Mouse (Mus musculus): ENCODE results near the gene Wdr64. TPM values are rescaled to one million over a fixed set of nuclear protein-coding genes. Genes with fewer than 3 reads are reported as not detected.

Wdr64 gene
- total RNA-seq, 2 experiments from 2014 or later = not detected

DNA sequence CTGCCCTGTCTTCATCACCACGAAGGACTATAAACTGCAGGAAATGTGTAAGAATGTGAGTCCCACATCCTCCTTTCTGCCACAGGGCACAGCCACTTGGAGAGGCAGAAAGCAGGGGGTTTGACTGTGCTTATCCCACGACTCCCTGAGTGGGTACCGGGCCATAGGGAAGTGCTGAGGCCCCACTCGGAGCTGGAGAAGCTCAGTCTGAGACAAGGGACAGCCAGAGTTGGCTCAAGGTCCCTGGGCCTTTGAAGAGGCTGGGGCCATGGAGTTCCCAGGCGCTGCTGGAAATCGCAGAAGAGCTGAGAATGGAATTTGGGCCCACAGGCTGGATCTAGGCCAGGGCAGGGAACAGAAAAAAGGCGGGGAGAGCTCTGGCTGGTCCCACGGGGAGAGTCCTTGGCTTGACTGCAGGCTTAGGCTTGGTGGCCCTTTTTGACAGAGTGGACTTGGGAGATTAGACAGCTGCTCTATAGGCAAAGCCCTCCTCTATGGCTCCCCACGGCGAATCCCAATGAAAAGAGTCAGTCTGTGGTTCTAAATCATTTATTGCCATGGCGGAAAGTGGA lies 14.0 kb downstream of the Wdr64 start:
- no peak for ATAC-seq (replicated peaks; ENCODE audit: low FRiP score, poor library complexity, severe bottlenecking)

DNA sequence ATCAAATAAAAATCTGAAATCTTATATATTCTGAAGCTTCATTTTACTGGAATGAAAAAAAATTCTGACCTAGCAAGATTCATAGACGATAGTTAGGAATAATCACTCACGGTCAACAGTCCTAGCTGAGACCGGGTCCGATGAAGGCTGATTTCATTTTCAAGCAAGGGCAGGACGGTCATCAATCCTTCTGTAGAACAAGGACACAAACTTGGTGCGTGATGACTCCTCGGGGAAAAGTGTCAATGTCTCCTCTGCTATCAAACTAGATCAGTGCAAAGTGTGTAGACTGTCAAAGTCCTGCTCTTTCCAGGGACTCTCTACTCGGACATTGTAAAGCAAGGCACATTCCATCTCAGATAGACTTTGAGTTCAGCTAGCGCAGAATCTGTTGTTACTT lies 18.4 kb downstream of the Wdr64 start:
- no peak for ATAC-seq (replicated peaks; ENCODE audit: low FRiP score, poor library complexity, severe bottlenecking)

DNA sequence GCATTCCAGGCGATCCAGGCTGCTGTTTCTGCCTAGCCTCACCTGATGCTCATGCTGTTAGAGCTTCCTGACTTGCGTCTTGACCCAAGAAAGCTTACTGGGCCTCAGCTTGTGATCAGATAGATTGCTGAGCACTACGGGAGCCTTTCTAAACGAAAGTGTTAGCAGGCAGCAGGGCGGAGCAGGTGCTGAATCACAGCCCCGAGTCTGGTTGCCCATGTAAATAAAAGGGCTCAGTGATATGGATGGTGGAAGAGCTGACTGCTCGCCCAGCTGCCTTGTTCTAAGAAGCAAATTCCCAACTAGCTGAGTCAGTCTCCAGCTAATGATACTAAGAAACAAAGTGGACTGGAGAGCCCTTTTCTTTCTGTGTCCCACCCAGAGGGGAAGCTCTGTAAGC lies 27.4 kb downstream of the Wdr64 start:
- no peak for ATAC-seq (replicated peaks; ENCODE audit: low FRiP score, poor library complexity, severe bottlenecking)

DNA sequence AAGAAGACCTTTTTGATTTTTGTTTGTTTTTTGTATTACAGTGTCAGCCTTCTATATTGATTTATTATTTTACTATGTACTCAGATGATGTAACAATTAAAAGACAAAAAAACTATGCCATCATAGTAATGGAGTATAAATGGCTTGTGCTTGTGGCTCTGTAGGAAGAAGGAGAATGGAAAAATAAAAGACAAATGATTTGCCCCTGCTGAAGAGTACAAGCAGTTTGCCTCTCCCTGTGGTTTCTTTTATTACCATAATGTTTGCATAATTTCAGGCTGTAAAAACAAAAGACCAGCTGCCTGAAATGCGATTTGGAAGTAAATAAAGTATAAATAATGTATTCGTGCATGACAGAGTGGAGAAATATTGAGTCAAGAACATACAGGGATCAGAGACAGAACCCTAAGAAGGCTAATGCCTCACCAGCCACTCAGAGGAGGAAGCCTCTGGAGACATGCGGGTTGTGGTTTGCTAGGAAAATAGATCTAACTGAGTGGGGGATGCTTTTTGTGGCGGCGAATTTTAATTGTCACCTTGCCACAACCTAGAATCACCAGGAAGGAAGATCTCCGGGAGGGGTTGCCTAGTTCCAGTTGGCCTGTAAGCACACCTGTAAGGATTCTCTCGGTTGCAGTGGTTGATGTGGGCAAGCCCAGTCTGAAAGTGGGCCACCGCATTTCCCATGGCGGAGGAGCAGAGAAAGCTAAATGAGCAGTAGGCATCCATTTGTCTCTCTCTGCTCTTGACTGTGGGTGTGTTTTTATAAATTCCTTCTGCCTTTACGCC lies 56.4 kb downstream of the Wdr64 start:
- ATAC-seq (replicated peaks; ENCODE audit: low FRiP score, poor library complexity, severe bottlenecking) = no peak

DNA sequence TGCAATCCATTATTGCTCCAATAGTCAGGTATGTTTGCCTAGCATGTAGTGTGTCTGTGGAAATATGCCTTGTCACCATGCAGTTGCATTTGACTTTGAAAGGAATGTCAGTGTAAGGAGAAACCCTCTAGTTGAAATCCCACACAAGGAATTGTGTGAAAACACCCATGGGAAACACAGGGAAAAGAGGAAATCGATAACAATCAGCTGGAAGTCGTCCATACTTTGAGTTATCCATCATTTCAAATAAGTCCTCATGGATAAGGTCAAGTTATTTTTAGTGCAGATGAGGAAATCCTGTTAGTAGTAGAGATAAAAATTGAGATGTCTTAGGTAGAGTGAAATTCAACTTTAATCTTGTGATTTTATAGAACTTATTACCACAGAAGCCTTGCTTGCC lies 96.3 kb downstream of the Wdr64 start:
- no peak for ATAC-seq (replicated peaks; ENCODE audit: low FRiP score, poor library complexity, severe bottlenecking)

DNA sequence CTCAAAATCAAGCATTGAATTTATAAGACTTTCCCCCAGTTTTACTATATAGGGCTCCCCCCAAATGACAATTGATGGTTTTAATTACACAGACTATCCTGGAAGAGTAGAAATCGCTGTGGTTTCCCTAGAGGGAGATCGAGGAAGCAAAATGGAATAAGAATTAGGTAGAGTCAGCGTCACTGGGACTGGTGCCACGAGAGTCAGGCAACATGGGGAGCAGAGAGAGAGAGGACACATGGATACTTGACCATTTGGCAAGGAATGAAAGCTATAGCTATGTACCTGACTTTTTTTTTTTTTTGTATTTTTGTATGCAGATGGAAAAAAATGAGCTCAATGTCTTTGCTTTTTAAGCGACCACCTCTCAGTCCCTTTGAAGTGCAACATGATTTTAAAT lies 110.0 kb downstream of the Wdr64 start:
- ATAC-seq (replicated peaks; ENCODE audit: low FRiP score, poor library complexity, severe bottlenecking) = no peak

DNA sequence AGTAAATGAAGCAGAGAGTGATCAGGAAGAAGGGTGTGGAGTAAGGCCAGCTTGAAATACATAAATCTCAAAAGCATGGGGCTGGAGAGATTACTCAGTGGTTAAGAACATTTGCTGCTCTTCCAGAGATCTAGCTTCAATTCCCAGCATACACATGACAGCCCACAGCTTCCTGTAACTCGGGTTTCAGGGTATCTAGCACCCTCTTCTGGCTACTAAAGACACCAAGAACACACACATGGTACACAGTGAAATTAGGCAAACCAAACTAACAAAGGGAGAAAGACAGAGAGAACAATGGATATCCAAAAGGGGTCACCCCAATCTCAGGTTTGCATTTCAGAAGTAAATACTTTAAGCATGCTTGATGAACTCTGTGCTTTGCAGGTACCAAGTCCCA lies 113.2 kb downstream of the Wdr64 start:
- no peak for ATAC-seq (replicated peaks; ENCODE audit: low FRiP score, poor library complexity, severe bottlenecking)

DNA sequence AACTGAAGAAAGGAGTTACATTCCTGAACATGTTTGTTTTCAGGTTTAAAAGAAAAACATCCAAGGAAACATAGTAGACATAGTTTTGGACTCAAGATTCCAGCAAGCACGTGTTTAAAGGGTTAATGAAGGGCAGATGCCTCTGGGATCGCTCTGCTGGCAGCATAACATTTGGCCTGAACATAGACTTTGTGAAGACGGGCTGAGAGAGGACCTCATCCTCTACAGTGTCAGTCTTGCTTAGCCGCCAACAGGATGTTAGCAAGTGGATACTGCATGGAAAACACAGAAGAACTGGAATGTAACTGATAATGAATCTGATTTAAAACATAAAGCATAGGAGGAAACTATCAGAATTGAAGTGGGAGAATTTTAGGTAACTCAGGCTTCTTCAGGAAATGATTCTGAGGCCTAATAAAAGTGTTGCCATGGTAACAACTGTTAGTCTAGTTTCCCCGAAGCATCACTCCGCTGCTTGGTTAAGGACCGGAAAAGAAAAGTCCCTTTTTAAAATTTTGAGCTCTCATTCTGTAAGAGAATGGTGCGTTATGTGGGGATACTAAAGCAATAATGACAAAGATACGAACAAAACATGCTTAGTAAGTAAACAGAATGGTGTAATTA lies 125.5 kb downstream of the Wdr64 start:
- ATAC-seq (replicated peaks; ENCODE audit: low FRiP score, poor library complexity, severe bottlenecking) = no peak

DNA sequence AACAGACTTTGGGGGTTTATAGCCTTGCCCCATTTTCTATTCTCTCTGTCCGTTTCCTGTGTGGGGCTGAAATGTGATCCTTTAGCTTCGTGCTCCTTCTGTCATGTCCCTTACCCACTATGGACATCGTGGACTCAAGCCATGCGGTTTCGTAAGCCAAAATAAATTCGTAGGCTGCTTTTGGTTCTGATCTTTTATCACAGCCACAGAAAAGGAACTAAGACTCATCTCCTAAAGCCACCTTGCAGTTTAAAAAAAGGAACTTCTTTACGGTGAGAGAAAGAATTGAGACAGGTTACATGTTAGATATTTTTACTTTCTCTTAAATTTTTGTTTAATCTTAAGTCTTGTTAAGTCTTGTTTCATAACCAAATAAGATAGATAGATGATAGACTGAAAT lies 130.1 kb downstream of the Wdr64 start:
- no peak for ATAC-seq (replicated peaks; ENCODE audit: low FRiP score, poor library complexity, severe bottlenecking)

DNA sequence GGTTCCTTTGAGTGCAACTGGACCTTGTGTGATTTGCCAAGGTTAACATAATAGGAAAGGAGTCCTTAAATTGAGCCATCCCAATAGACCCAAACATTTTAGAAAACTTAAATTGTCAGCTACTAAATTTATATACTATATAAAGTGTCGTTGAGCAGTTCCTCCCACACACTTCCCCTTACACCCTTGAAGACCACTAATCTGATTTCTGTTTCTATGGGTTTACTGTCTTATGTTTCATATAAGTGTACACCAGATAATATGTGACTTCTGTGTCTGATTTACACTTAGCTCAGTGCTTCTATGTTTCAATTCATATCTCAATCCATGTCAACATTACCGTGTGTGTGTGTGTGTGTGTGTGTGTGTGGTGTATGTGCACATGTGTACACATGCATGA lies 130.8 kb downstream of the Wdr64 start:
- no peak for ATAC-seq (replicated peaks; ENCODE audit: low FRiP score, poor library complexity, severe bottlenecking)

DNA sequence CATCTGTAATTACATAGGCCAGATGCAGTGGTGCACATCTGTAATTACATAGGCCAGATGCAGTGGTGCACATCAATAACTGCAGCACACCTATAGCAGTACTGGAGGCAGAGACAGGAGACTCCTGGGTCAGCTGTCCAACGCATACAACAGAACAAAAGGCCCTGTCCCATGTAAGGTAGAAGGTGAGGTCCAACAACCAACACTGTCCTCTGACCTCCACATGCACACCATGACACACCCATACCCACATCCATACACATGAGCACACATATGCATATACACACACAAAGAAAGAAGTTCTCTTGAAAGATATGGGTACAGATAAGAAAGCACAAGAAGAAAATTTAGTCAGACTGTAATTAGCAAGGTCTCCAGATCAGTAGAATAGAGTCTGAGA lies 157.1 kb downstream of the Wdr64 start:
- ATAC-seq (replicated peaks; ENCODE audit: low FRiP score, poor library complexity, severe bottlenecking) = no peak

Other genes starting within 250 kb of the Wdr64 start
- gene Rgs7, start 206.1 kb upstream of the Wdr64 start, total RNA-seq (2015; ENCODE audit: low replicate concordance) = not detected in 2 replicates
- not detected in 2 replicates for gene Rgs7, start 206.1 kb upstream of the Wdr64 start, total RNA-seq (2017; ENCODE audit: low replicate concordance)
- gene Kmo, start 78.2 kb upstream of the Wdr64 start, total RNA-seq (2015; ENCODE audit: low replicate concordance) = 0.63 and 1.7 TPM in 2 replicates
- gene Kmo, start 78.2 kb upstream of the Wdr64 start, total RNA-seq (2017; ENCODE audit: low replicate concordance) = 0.09 and 0.14 TPM in 2 replicates
- 7.3 and 34.1 TPM in 2 replicates for gene Fh1, start 73.0 kb upstream of the Wdr64 start, total RNA-seq (2015; ENCODE audit: low replicate concordance)
- gene Fh1, start 73.0 kb upstream of the Wdr64 start, total RNA-seq (2017; ENCODE audit: low replicate concordance) = 14.1 and 42.7 TPM in 2 replicates
- gene Opn3, start 5.8 kb upstream of the Wdr64 start, total RNA-seq (2015; ENCODE audit: low replicate concordance) = not detected in 2 replicates
- 1.7 TPM in 1 of 2 replicates, not detected in the other for gene Opn3, start 5.8 kb upstream of the Wdr64 start, total RNA-seq (2017; ENCODE audit: low replicate concordance)
- gene Chml, start 5.7 kb upstream of the Wdr64 start, total RNA-seq (2015; ENCODE audit: low replicate concordance) = 4.6 and 5.9 TPM in 2 replicates
- 2.0 and 3.7 TPM in 2 replicates for gene Chml, start 5.7 kb upstream of the Wdr64 start, total RNA-seq (2017; ENCODE audit: low replicate concordance)
- gene Exo1, start 182.0 kb downstream of the Wdr64 start, total RNA-seq (2015; ENCODE audit: low replicate concordance) = 6.7 and 25.0 TPM in 2 replicates
- gene Exo1, start 182.0 kb downstream of the Wdr64 start, total RNA-seq (2017; ENCODE audit: low replicate concordance) = 9.8 and 19.7 TPM in 2 replicates
- gene Gm38100, start 221.7 kb downstream of the Wdr64 start, total RNA-seq (2015; ENCODE audit: low replicate concordance) = not detected in 2 replicates
- gene Gm38100, start 221.7 kb downstream of the Wdr64 start, total RNA-seq (2017; ENCODE audit: low replicate concordance) = not detected in 2 replicates

Measured in erythroblast, adult 5-6 weeks (primary cell).